In genomic region chr2:122581361-122582017, GRCm38 (mm10) we compare ENCODE assay signal across 9 mouse cellular contexts. TPM values are rescaled to one million over a fixed set of nuclear protein-coding genes. Genes with fewer than 3 reads are reported as not detected.
DNase-seq lines count a peak whose midpoint lies in the region; TF ChIP-seq lines count a peak whose summit lies in the region.
"Had no signal": no experiment of that assay in that cellular context is flagged by ENCODE, and none has a peak within 500 bp of the region (broad histone marks: within the 10 kb centered on the region; RNA-seq: fewer than 3 reads in every experiment).

No protein-coding gene starts in this region.

- H3K9ac ChIP-seq in liver, adult 2 months (ENCODE audit: low read depth, low read length): no peak overlapping the region
- H3K9ac ChIP-seq: midbrain, embryonic 12.5 days had no signal

- TF ChIP-seq POLR2A in liver, adult 2 months (IDR thresholded peaks at IDR 0.05; ENCODE audit: extremely low read depth, insufficient read depth, low read length): no peak
- TF ChIP-seq POLR2A in olfactory bulb, adult 2 months (IDR thresholded peaks at IDR 0.05; ENCODE audit: insufficient read depth, low read depth, low read length): no peak

- no peak for TF ChIP-seq CTCF in liver, adult 2 months (IDR thresholded peaks at IDR 0.05; ENCODE audit: low read depth, low read length)
- no peak for TF ChIP-seq CTCF in olfactory bulb, adult 2 months (IDR thresholded peaks at IDR 0.05; ENCODE audit: insufficient read depth, low read depth, low read length)

- no peaks in the 10 kb centered on the region for H3K27me3 ChIP-seq in liver, adult 2 months (ENCODE audit: control insufficient read depth, insufficient read depth, low read length)
- H3K27me3 ChIP-seq: midbrain, embryonic 12.5 days had no signal

- H3K4me1 ChIP-seq in liver, adult 2 months (ENCODE audit: control insufficient read depth, insufficient read depth, low read length): no peaks in the 10 kb centered on the region
- 0 out of 2 replicates have a peak, but pooled peaks cover 2% of the 10 kb centered on the region for H3K4me1 ChIP-seq in olfactory bulb, adult 2 months (ENCODE audit: control insufficient read depth, insufficient read depth, low read length)
- H3K4me1 ChIP-seq: midbrain, embryonic 12.5 days had no signal

- no peak overlapping the region for H3K4me3 ChIP-seq in liver, adult 2 months (ENCODE audit: insufficient read depth, low read depth, low read length)
- H3K4me3 ChIP-seq in olfactory bulb, adult 2 months (ENCODE audit: insufficient read depth, low read depth, low read length): no peak overlapping the region
- H3K4me3 ChIP-seq: midbrain, embryonic 12.5 days had no signal

- no peaks in the 10 kb centered on the region for H3K36me3 ChIP-seq in liver, adult 2 months (ENCODE audit: control insufficient read depth, insufficient read depth, low read length)
- H3K36me3 ChIP-seq: midbrain, embryonic 12.5 days had no signal

- H3K79me2 ChIP-seq in liver, adult 2 months (ENCODE audit: control insufficient read depth, insufficient read depth, low read length): no peaks in the 10 kb centered on the region

- WGBS in liver, adult 2 months: 55% methylated on average over 3 of the region's 3 CpGs
- WGBS in olfactory bulb, adult 2 months: 24% methylated on average over 3 of the region's 3 CpGs

- DNase-seq in liver, adult 2 months (ENCODE audit: extremely low read depth, low read depth, low spot score): peak; percentile 31
- no peak for DNase-seq in liver
- DNase-seq in heart, adult 11 months: peak; percentile 97
- DNase-seq in kidney, postnatal 14 days: peak; percentile 38
- no peak for DNase-seq in embryo, embryonic 10 days (ENCODE audit: low spot score)
- DNase-seq in left cerebral cortex, postnatal 4 days: no peak
- DNase-seq in left cerebral cortex, adult 9 months (ENCODE audit: low spot score in 2 of 2): no peak

- intact Hi-C loops in left cerebral cortex, postnatal 4 days (cut with DNase I): no loop called here

- H3K27ac ChIP-seq in liver, adult 2 months (replicated peaks; ENCODE audit: insufficient read depth, low read depth, low read length): peak overlapping the region; percentile 68
- H3K27ac ChIP-seq in olfactory bulb, adult 2 months (ENCODE audit: insufficient read depth, low read depth, low read length): peak overlapping the region; percentile 51; the same call in 1 of the 2 replicates
- H3K27ac ChIP-seq: midbrain, embryonic 12.5 days had no signal

RNA-seq across cellular contexts. Expression of gene Gatm, which starts 29.6 kb away (rescaled TPM):
- total RNA-seq in liver, adult 2 months (2014; rRNA removed): 11.9 and 13.6 TPM in 2 replicates
- polyA plus RNA-seq in liver, adult 2 months (2012; rRNA removed): 3.2 and 9.9 TPM in 2 replicates
- polyA plus RNA-seq in olfactory bulb, adult 2 months (2012; ENCODE audit: insufficient read depth, insufficient read length, low replicate concordance, missing spikeins): not detected in 2 replicates
- total RNA-seq in left cerebral cortex, postnatal 4 days (2021): 10 to 100 TPM; 63.7 to 69.4 TPM

RNA-seq across cellular contexts. Expression of gene AA467197, which starts 55.3 kb away (rescaled TPM):
- total RNA-seq in liver, adult 2 months (2014; rRNA removed): not detected in 2 replicates
- polyA plus RNA-seq in liver, adult 2 months (2012; rRNA removed): not detected in 2 replicates
- not detected in 2 replicates for polyA plus RNA-seq in olfactory bulb, adult 2 months (2012; ENCODE audit: insufficient read depth, insufficient read length, low replicate concordance, missing spikeins)
- not detected for total RNA-seq in left cerebral cortex, postnatal 4 days (2021)

Comparison
In these comparisons a context has a peak if more than half of its experiments do, and no peak if none do; other contexts are left out.
1. DNase-seq: peak in liver, adult 2 months (single experiment), heart, adult 11 months (single experiment) and kidney, postnatal 14 days (single experiment); none in liver (single experiment), embryo, embryonic 10 days (single experiment), left cerebral cortex, postnatal 4 days (single experiment) and left cerebral cortex, adult 9 months (0 of 2).